Mouse (Mus musculus) cerebral cortex, adult 2 months (tissue): ENCODE data around the gene Rgl2.

Experiments used
- WGBS: fragments of 180-500 bp; shearing (Covaris S2); methylation state at CpG from one replicate; pipeline ENCODE4 v1.1.7; 2018; 5-methylcytosine and 5-hydroxymethylcytosine counted together

The Rgl2 gene

GRCm38 (mm10) chr17:33969394-33969793 lies 40.1 kb downstream of the Rgl2 start:
- 77% methylated on average over 4 of the region's 4 CpGs for WGBS

DNA sequence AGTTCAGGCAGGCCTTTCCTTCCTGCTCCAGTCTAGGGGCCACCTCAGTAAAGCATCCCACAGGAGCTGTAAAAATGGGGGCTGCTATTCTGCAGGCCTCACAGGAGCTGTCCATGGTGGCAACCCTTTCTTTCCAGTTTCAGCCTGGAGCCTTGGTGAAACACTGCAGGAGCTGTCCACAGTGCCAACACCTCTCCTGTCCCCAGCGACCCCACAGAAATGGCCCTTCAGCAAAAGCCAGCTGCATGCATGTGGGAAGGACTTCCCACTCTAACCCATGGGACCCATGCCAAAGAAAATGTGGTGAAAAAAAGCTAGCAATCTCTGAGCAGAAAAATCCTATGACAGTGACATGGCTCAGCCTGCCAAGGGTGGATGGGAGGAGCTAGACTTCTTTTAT lies 43.3 kb downstream of the Rgl2 start:
- 17% methylated on average over 1 of the region's 1 CpGs for WGBS

- WGBS, result 66% methylated on average over 3 of the region's 3 CpGs
Measured at GRCm38 (mm10) chr17:33973572-33973971, 44.2 kb downstream of the Rgl2 start.

DNA sequence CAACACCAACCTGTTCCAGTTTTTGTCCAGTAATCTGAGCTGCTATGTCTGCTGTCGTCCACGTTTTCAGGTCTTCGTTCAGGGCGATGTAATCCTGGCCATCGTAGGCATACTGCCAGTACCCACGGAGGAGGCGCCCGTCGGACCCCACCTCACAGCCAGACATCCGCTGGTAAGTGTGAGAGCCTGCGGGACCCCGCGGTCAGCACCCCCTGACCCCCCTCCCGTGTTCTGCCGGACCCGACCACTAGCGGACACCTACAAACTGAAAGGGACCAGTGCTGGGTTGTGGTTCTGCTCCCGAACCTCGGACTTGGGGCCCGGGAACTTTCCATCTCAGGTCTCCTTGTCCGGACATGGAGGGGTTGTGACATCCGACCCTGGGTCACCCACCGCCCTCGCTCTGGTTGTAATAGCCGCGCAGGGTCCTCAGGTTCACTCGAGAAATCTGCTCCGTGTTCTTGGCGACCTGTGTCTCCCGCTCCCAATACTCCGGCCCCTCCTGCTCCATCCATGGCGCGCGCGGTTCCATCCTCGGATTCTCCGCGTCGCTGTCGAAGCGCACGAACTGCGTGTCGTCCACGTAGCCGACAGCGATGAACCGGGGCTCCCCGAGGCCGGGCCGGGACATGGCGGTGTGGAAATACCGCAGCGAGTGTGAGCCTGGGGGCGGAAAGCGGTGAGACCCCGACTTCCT lies 48.7 kb downstream of the Rgl2 start:
- WGBS, result 3% methylated on average over 57 of the region's 57 CpGs

GRCm38 (mm10) chr17:33978631-33979031 lies 49.3 kb downstream of the Rgl2 start:
- 4% methylated on average over 14 of the region's 17 CpGs for WGBS

GRCm38 (mm10) chr17:33979512-33980050 lies 50.2 kb downstream of the Rgl2 start:
- WGBS, result 85% methylated on average over 6 of the region's 6 CpGs

DNA sequence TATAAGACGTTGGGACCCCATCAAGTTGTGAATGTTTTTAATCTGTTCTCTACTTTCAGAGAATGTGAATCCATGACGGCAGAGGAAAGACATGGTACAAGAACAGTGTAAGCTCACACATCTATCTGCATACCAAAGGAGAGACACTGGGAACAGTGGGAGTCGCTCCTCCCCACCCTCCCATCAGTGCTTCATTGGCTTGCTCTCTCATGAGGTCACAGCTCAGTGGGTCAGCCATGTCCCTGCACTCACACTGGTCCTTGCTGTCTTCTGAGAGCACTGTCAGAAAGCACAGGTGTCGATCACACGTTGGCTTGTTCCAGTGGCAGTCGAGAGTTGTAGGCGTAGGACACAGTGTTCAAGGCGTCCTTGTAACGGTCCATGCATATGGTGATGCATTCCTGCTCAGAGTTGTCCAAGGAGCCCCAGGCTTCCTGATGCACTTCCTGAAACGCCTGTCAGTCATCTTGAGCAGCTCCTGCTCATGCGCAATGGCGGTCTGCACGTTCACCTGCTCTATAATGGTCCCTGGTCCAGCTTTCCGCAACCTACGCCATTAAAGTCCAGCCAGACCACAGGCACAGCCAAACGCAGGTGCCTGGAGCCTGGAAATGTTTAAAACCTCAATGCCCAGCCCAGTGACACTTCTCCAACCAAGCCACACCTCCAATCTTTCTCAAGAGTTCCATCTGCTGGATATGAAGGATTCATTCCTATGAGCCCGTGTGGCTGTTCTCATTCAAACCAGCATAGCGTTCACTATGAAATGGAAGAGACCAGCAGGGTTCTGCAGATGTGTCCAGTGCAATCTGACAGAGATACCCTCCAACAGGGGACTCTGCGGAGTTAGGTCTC lies 51.1 kb downstream of the Rgl2 start:
- 75% methylated on average over 19 of the region's 19 CpGs for WGBS

DNA sequence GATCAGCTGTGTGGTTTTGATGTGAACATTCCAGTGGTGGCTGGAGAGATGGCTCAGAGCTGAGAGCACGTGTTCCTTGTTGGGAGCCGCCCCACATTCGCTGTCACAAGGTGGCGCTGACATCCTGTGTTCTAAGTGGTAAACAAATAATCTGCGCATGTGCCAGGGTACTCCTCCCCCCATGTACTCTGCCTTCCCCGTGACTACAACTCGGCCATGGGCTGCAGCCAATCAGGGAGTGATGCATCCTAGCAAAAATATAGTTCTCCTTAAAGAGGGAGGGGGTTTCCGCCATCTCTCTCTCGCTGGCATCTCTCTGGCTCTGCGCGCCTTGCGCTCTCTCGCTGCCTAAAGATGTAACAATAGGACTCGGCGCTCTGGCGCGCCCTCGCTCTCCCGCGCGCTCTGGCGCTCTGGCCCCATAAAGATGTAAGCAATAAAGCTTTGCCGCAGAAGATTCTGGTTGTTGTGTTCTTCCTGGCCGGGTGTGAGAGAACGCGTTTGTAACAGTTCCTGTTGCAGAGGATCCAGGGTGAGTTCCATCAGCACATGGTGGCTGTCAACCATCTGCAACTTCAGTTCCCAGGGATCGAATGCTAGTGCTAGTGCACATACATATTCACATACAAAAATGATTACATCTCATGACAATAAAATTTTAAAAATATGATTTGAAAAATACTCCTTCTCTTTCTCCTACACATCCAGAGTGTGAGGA lies 52.0 kb downstream of the Rgl2 start:
- under 1% methylated on average over 27 of the region's 27 CpGs for WGBS

DNA sequence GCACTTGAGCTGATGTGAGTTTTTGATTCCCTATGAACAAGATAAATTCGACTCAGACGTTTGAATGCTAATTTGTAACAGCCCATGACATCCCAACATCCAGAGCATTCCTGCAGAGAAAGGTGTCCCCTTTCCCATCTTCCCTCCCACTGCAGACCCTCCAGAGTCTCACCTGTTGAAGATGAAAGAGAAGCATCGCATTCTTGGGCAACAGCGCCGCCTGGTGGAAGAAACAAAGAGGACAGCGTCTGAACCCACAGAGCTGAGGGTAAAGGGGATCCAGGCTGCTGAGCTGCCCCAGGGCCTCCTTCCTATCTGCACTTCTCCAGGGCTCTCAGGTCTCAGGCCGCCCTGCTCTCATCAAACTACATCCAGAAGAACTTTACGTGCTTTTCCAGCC lies 52.8 kb downstream of the Rgl2 start:
- whole genome bisulfite sequencing, result 11% methylated on average over 8 of the region's 8 CpGs
